17 mouse cellular contexts compared by ENCODE assay signal in the genomic region with DNA sequence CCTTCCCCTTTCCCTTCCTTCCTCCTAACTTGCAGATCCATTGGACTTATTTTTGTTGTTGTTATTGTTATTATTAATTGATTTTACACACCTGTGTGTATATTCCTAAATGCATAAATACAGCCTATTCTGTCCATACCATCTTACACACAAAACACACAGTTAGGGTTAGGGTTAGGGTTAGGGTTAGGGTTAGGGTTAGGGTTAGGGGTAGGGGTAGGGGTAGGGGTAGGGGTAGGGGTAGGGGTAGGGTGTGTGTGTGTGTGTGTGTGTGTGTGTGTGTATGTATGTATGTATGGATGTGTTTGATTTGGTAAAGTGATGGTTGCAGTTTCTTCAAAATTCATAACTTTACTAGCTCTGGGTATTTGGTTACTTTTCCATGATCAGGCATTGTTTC.
"Had no signal": no experiment of that assay in that cellular context is flagged by ENCODE, and none has a peak within 500 bp of the region (broad histone marks: within the 10 kb centered on the region; RNA-seq: fewer than 3 reads in every experiment).

No protein-coding gene starts in this region.

- ATAC-seq: midbrain, embryonic 13.5 days; midbrain, embryonic 16.5 days had no signal

- DNase-seq: lung, adult 18-20 months; lung, embryonic 14.5 days; lung, postnatal 10 days; lung, postnatal 4 days; retina, postnatal 1 day; right cerebral cortex, adult 18-20 months; right cerebral cortex, postnatal 25 days; right cerebral cortex, postnatal 4 days; spleen, adult 18-20 months; thymus, adult 18-20 months; thymus, postnatal 14 days; thymus, postnatal 36 days had no signal

- H3K36me3 ChIP-seq: midbrain, embryonic 10.5 days; midbrain, embryonic 13.5 days; neural tube, embryonic 12.5 days had no signal

- H3K27ac ChIP-seq: liver, embryonic 14.5 days; midbrain, embryonic 10.5 days; midbrain, embryonic 13.5 days; neural tube, embryonic 12.5 days had no signal

- H3K4me2 ChIP-seq: lung, embryonic 14.5 days; midbrain, embryonic 13.5 days; neural tube, embryonic 12.5 days had no signal

- H3K4me3 ChIP-seq: midbrain, embryonic 10.5 days; midbrain, embryonic 13.5 days; neural tube, embryonic 12.5 days had no signal

- H3K9ac ChIP-seq: liver, embryonic 14.5 days; lung, embryonic 14.5 days; midbrain, embryonic 13.5 days; neural tube, embryonic 12.5 days had no signal

- H3K4me1 ChIP-seq: midbrain, embryonic 10.5 days; midbrain, embryonic 13.5 days; neural tube, embryonic 12.5 days had no signal

- H3K27me3 ChIP-seq: midbrain, embryonic 13.5 days; neural tube, embryonic 12.5 days had no signal

- H3K9me3 ChIP-seq: midbrain, embryonic 10.5 days; midbrain, embryonic 13.5 days; neural tube, embryonic 12.5 days had no signal
